Mouse (Mus musculus): ENCODE measurements around the gene Atp2b4. TPM values are rescaled to one million over a fixed set of nuclear protein-coding genes. Genes with fewer than 3 reads are reported as not detected.
A peak's percentile ranks its signal among the peaks of the same experiment; 100 is the strongest.
"Not testable (repeated sequence)": the region's sequence is repeated elsewhere in the genome, so short reads cannot be mapped to it uniquely, and the experiment has no call there.

The Atp2b4 gene
- polyA plus RNA-seq, 1 experiment from 2014 or later: 15.6 TPM

- H3K4me2 ChIP-seq (ENCODE audit: low read length): no peak overlapping the region
- no peak overlapping the region for H3K4me3 ChIP-seq (replicated peaks; ENCODE audit: low read depth, low read length)
- no peak overlapping the region for H3K9ac ChIP-seq (replicated peaks; ENCODE audit: low read length)
- H3K27ac ChIP-seq (replicated peaks; ENCODE audit: low read depth, low read length): no peak overlapping the region
- DNase-seq (no peak), ATAC-seq (ENCODE audit: low FRiP score, low TSS enrichment) (no peak)
- no peaks in the 10 kb centered on the region for H3K9me3 ChIP-seq (ENCODE audit: control insufficient read depth, low read length)
- 0 out of 2 replicates have a peak, but pooled peaks cover 7% of the 10 kb centered on the region for H3K36me3 ChIP-seq (ENCODE audit: control insufficient read depth, insufficient read depth, low read length)
- 81% methylated on average over 3 of the region's 3 CpGs for WGBS
- peaks cover 6% of the 10 kb centered on the region; the same call in 1 of the 2 replicates for H3K4me1 ChIP-seq (ENCODE audit: control insufficient read depth, insufficient read depth, low read length)
- no peaks in the 10 kb centered on the region for H3K27me3 ChIP-seq (ENCODE audit: control insufficient read depth, insufficient read depth, low read length)
Measured at GRCm38 (mm10) chr1:133709292-133709691, 91.5 kb downstream of the Atp2b4 start.

- not testable (repeated sequence) for H3K27me3 ChIP-seq (ENCODE audit: control insufficient read depth, insufficient read depth, low read length); H3K4me2 ChIP-seq (ENCODE audit: low read length); H3K9me3 ChIP-seq (ENCODE audit: control insufficient read depth, low read length); H3K36me3 ChIP-seq (ENCODE audit: control insufficient read depth, insufficient read depth, low read length); ATAC-seq (ENCODE audit: low FRiP score, low TSS enrichment); H3K27ac ChIP-seq (replicated peaks; ENCODE audit: low read depth, low read length); H3K4me1 ChIP-seq (ENCODE audit: control insufficient read depth, insufficient read depth, low read length); H3K4me3 ChIP-seq (replicated peaks; ENCODE audit: low read depth, low read length); H3K9ac ChIP-seq (replicated peaks; ENCODE audit: low read length)
- DNase-seq: peak; percentile 18
- WGBS: 5% methylated on average over 2 of the region's 2 CpGs
Measured at GRCm38 (mm10) chr1:133701824-133702223, 99.0 kb downstream of the Atp2b4 start.

- Histone ChIP-seq H3K4me3 (replicated peaks; ENCODE audit: low read depth, low read length) (no peak overlapping the region), H3K9ac (replicated peaks; ENCODE audit: low read length) (no peak overlapping the region), H3K4me2 (ENCODE audit: low read length) (no peak overlapping the region), H3K4me1 (ENCODE audit: control insufficient read depth, insufficient read depth, low read length) (no peaks in the 10 kb centered on the region), H3K9me3 (ENCODE audit: control insufficient read depth, low read length) (no peaks in the 10 kb centered on the region), H3K27me3 (ENCODE audit: control insufficient read depth, insufficient read depth, low read length) (no peaks in the 10 kb centered on the region), H3K27ac (replicated peaks; ENCODE audit: low read depth, low read length) (no peak overlapping the region), H3K36me3 (ENCODE audit: control insufficient read depth, insufficient read depth, low read length) (no peaks in the 10 kb centered on the region)
- ATAC-seq (ENCODE audit: low FRiP score, low TSS enrichment) (no peak), DNase-seq (no peak)
- WGBS: 93% methylated on average over 12 of the region's 12 CpGs
Measured at GRCm38 (mm10) chr1:133697935-133698620, 102.8 kb downstream of the Atp2b4 start.

- WGBS: 43% methylated on average over 7 of the region's 7 CpGs
- Histone ChIP-seq H3K27me3 (ENCODE audit: control insufficient read depth, insufficient read depth, low read length) (no peaks in the 10 kb centered on the region), H3K4me2 (ENCODE audit: low read length) (no peak overlapping the region), H3K9me3 (ENCODE audit: control insufficient read depth, low read length) (no peaks in the 10 kb centered on the region), H3K27ac (replicated peaks; ENCODE audit: low read depth, low read length) (no peak overlapping the region), H3K36me3 (ENCODE audit: control insufficient read depth, insufficient read depth, low read length) (no peaks in the 10 kb centered on the region), H3K4me3 (replicated peaks; ENCODE audit: low read depth, low read length) (no peak overlapping the region), H3K4me1 (ENCODE audit: control insufficient read depth, insufficient read depth, low read length) (no peaks in the 10 kb centered on the region), H3K9ac (replicated peaks; ENCODE audit: low read length) (no peak overlapping the region)
- peak; percentile 33 for DNase-seq
- no peak for ATAC-seq (ENCODE audit: low FRiP score, low TSS enrichment)
Measured at GRCm38 (mm10) chr1:133695901-133696300, 104.9 kb downstream of the Atp2b4 start.

GRCm38 (mm10) chr1:133694876-133695275, 106.0 kb downstream of the Atp2b4 start:
- Histone ChIP-seq H3K4me2 (ENCODE audit: low read length) (no peak overlapping the region), H3K27ac (replicated peaks; ENCODE audit: low read depth, low read length) (no peak overlapping the region), H3K4me3 (replicated peaks; ENCODE audit: low read depth, low read length) (no peak overlapping the region), H3K9ac (replicated peaks; ENCODE audit: low read length) (no peak overlapping the region), H3K36me3 (ENCODE audit: control insufficient read depth, insufficient read depth, low read length) (no peaks in the 10 kb centered on the region), H3K4me1 (ENCODE audit: control insufficient read depth, insufficient read depth, low read length) (no peaks in the 10 kb centered on the region), H3K27me3 (ENCODE audit: control insufficient read depth, insufficient read depth, low read length) (no peaks in the 10 kb centered on the region), H3K9me3 (ENCODE audit: control insufficient read depth, low read length) (no peaks in the 10 kb centered on the region)
- WGBS: 95% methylated on average over 1 of the region's 1 CpGs
- ATAC-seq (ENCODE audit: low FRiP score, low TSS enrichment) (no peak), DNase-seq (no peak)

- no peak overlapping the region for H3K27ac ChIP-seq (replicated peaks; ENCODE audit: low read depth, low read length)
- H3K27me3 ChIP-seq (ENCODE audit: control insufficient read depth, insufficient read depth, low read length): no peaks in the 10 kb centered on the region
- H3K36me3 ChIP-seq (ENCODE audit: control insufficient read depth, insufficient read depth, low read length): no peaks in the 10 kb centered on the region
- WGBS: 0% methylated on average over 1 of the region's 1 CpGs
- H3K9ac ChIP-seq (replicated peaks; ENCODE audit: low read length): no peak overlapping the region
- H3K4me3 ChIP-seq (replicated peaks; ENCODE audit: low read depth, low read length): no peak overlapping the region
- no peaks in the 10 kb centered on the region for H3K9me3 ChIP-seq (ENCODE audit: control insufficient read depth, low read length)
- H3K4me1 ChIP-seq (ENCODE audit: control insufficient read depth, insufficient read depth, low read length): no peaks in the 10 kb centered on the region
- ATAC-seq (ENCODE audit: low FRiP score, low TSS enrichment) (no peak), DNase-seq (no peak)
- no peak overlapping the region for H3K4me2 ChIP-seq (ENCODE audit: low read length)
Measured at GRCm38 (mm10) chr1:133694301-133694700, 106.5 kb downstream of the Atp2b4 start.

GRCm38 (mm10) chr1:133693536-133694114, 107.2 kb downstream of the Atp2b4 start:
- Histone ChIP-seq H3K9ac (replicated peaks; ENCODE audit: low read length) (no peak overlapping the region), H3K27ac (replicated peaks; ENCODE audit: low read depth, low read length) (no peak overlapping the region), H3K4me1 (ENCODE audit: control insufficient read depth, insufficient read depth, low read length) (no peaks in the 10 kb centered on the region), H3K9me3 (ENCODE audit: control insufficient read depth, low read length) (no peaks in the 10 kb centered on the region), H3K4me2 (ENCODE audit: low read length) (no peak overlapping the region), H3K27me3 (ENCODE audit: control insufficient read depth, insufficient read depth, low read length) (no peaks in the 10 kb centered on the region), H3K36me3 (ENCODE audit: control insufficient read depth, insufficient read depth, low read length) (no peaks in the 10 kb centered on the region), H3K4me3 (replicated peaks; ENCODE audit: low read depth, low read length) (no peak overlapping the region)
- WGBS: 74% methylated on average over 11 of the region's 11 CpGs
- no peak for ATAC-seq (ENCODE audit: low FRiP score, low TSS enrichment)
- DNase-seq: no peak

- no peaks in the 10 kb centered on the region for H3K27me3 ChIP-seq (ENCODE audit: control insufficient read depth, insufficient read depth, low read length)
- DNase-seq (no peak), ATAC-seq (ENCODE audit: low FRiP score, low TSS enrichment) (no peak)
- H3K27ac ChIP-seq (replicated peaks; ENCODE audit: low read depth, low read length): no peak overlapping the region
- no peaks in the 10 kb centered on the region for H3K9me3 ChIP-seq (ENCODE audit: control insufficient read depth, low read length)
- 40% methylated on average over 4 of the region's 4 CpGs for WGBS
- no peak overlapping the region for H3K4me3 ChIP-seq (replicated peaks; ENCODE audit: low read depth, low read length)
- H3K9ac ChIP-seq (replicated peaks; ENCODE audit: low read length): no peak overlapping the region
- H3K36me3 ChIP-seq (ENCODE audit: control insufficient read depth, insufficient read depth, low read length): no peaks in the 10 kb centered on the region
- no peak overlapping the region for H3K4me2 ChIP-seq (ENCODE audit: low read length)
- H3K4me1 ChIP-seq (ENCODE audit: control insufficient read depth, insufficient read depth, low read length): no peaks in the 10 kb centered on the region
Measured at GRCm38 (mm10) chr1:133692195-133692594, 108.6 kb downstream of the Atp2b4 start.

- DNase-seq (no peak), ATAC-seq (ENCODE audit: low FRiP score, low TSS enrichment) (no peak)
- no peak overlapping the region for H3K9ac ChIP-seq (replicated peaks; ENCODE audit: low read length)
- H3K4me1 ChIP-seq (ENCODE audit: control insufficient read depth, insufficient read depth, low read length): no peaks in the 10 kb centered on the region
- H3K9me3 ChIP-seq (ENCODE audit: control insufficient read depth, low read length): no peaks in the 10 kb centered on the region
- H3K27ac ChIP-seq (replicated peaks; ENCODE audit: low read depth, low read length): no peak overlapping the region
- no peak overlapping the region for H3K4me3 ChIP-seq (replicated peaks; ENCODE audit: low read depth, low read length)
- no peak overlapping the region for H3K4me2 ChIP-seq (ENCODE audit: low read length)
- H3K36me3 ChIP-seq (ENCODE audit: control insufficient read depth, insufficient read depth, low read length): no peaks in the 10 kb centered on the region
- H3K27me3 ChIP-seq (ENCODE audit: control insufficient read depth, insufficient read depth, low read length): no peaks in the 10 kb centered on the region
- WGBS: 94% methylated on average over 6 of the region's 6 CpGs
Measured at GRCm38 (mm10) chr1:133691046-133691445, 109.8 kb downstream of the Atp2b4 start.
